Mouse (Mus musculus) olfactory bulb, adult 2 months (tissue): Measurements from ENCODE around the gene Fam173a. TPM values are rescaled to one million over a fixed set of nuclear protein-coding genes. Genes with fewer than 3 reads are reported as not detected.
"Not testable (repeated sequence)": the region's sequence is repeated elsewhere in the genome, so short reads cannot be mapped to it uniquely, and the experiment has no call there.

ENCODE experiments used
- H3K27ac ChIP-seq: fragments of 200-500 bp; 2 replicates; pipeline ENCODE4 v1.5.1; 2012; ENCODE audit warnings: low read depth, low read length; ENCODE audit not compliant: insufficient read depth
- H3K4me1 ChIP-seq: fragments of 200-500 bp; 2 replicates; pipeline ENCODE4 v1.6.1; 2012; ENCODE audit warnings: low read length; ENCODE audit not compliant: control insufficient read depth, insufficient read depth
- H3K4me3 ChIP-seq: fragments of 200-500 bp; 2 replicates; pipeline ENCODE4 v1.5.1; 2012; ENCODE audit warnings: mild to moderate bottlenecking, low read depth, low read length, moderate library complexity; ENCODE audit not compliant: insufficient read depth
- CTCF ChIP-seq: fragments of 200-500 bp; IDR thresholded peaks from 2 replicates; pipeline ENCODE4 v1.5.1; 2012; ENCODE audit warnings: low read depth, mild to moderate bottlenecking, low read length, moderate library complexity; ENCODE audit not compliant: insufficient read depth
- POLR2A ChIP-seq: fragments of 200-500 bp; IDR thresholded peaks from 2 replicates; pipeline ENCODE4 v1.6.1; 2012; ENCODE audit warnings: mild to moderate bottlenecking, low read depth, low read length, moderate library complexity; ENCODE audit not compliant: insufficient read depth
- WGBS: fragments of 180-500 bp; shearing (Covaris S2); methylation state at CpG from one replicate; pipeline ENCODE4 v1.1.7; 2018; 5-methylcytosine and 5-hydroxymethylcytosine counted together
- polyA plus RNA-seq: library from polyadenylated mRNA; stranded (reverse); fragments of >200 nt; gene quantifications from 2 replicates; pipeline ENCODE4 v1.2.4, GENCODE M21; 2012; ENCODE audit warnings: low replicate concordance; ENCODE audit not compliant: missing spikeins, insufficient read depth, insufficient read length

Gene Fam173a
- polyA plus RNA-seq, 1 experiment, result not detected

DNA sequence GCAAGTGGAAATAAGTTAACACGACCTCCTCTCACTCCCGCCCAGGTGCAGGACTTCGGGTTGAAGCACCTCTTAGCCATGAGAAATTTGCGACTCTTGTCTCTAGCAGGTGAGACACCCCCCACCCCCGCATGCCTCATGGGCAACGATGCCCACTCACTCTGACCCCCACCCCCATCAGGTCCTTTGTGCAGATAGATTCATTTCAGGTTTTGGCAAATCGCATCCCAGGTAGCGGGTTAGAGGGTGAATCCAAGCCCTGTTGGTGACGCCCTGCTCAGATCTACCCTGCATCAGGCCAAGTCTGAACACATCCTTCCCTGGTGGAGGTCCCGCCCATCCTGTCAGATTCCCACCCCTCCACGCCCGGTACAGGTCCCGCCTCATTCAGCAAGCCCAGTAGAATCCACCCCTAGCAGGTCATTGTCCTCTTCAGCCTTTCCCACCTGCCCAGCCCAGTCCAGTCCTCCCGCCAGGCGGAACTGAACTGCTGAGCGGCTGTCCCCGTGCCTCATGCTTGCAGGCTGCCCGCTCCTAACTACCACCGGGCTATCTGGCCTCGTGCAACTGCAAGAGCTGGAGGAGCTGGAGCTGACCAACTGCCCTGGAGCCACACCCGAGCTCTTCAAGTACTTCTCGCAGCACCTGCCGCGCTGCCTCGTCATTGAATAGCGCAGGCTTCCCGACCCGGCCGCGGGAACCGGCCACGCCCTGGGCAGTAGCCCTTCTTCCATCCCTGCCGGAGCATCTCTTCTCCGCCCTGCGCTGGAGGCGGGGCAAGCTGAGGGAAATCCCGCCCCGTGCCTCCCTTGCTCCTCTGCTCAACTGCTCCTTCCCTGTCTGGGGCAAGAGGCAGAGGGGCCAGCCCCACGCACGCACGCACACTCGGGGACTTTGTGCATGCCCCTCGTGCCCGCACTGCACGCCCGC lies 26.4 kb upstream of the Fam173a start:
- TF ChIP-seq CTCF (no peak), POLR2A (no peak)
- 24% methylated on average over 46 of the region's 46 CpGs for WGBS
- Histone ChIP-seq H3K4me3 (no peak overlapping the region), H3K27ac (no peak overlapping the region), H3K4me1 (peaks cover 14% of the 10 kb centered on the region)

- Histone ChIP-seq H3K4me1 (peaks cover 17% of the 10 kb centered on the region), H3K4me3 (no peak overlapping the region), H3K27ac (no peak overlapping the region)
- no peak for TF ChIP-seq CTCF
- 86% methylated on average over 11 of the region's 11 CpGs for WGBS
Observed at GRCm38 (mm10) chr17:25817662-25818061, 25.0 kb upstream of the Fam173a start.

GRCm38 (mm10) chr17:25813471-25813870 lies 20.8 kb upstream of the Fam173a start:
- WGBS, result under 1% methylated on average over 20 of the region's 20 CpGs
- H3K4me3 ChIP-seq, result peak overlapping the region; percentile 44
- 0 out of 2 replicates have a peak, but pooled peaks have one; percentile 20 for TF ChIP-seq POLR2A
- peak; percentile 32; the same call in 1 of the 2 replicates for TF ChIP-seq CTCF
- H3K27ac ChIP-seq, result peak overlapping the region; percentile 66
- H3K4me1 ChIP-seq, result peaks cover 40% of the 10 kb centered on the region

- no peak for TF ChIP-seq CTCF
- no peak for TF ChIP-seq POLR2A
- Histone ChIP-seq H3K4me1 (peaks cover 42% of the 10 kb centered on the region), H3K27ac (no peak overlapping the region), H3K4me3 (peak overlapping the region; percentile 77; the same call in 1 of the 2 replicates)
- WGBS, result 58% methylated on average over 4 of the region's 4 CpGs
Observed at GRCm38 (mm10) chr17:25810890-25811289, 18.2 kb upstream of the Fam173a start.

DNA sequence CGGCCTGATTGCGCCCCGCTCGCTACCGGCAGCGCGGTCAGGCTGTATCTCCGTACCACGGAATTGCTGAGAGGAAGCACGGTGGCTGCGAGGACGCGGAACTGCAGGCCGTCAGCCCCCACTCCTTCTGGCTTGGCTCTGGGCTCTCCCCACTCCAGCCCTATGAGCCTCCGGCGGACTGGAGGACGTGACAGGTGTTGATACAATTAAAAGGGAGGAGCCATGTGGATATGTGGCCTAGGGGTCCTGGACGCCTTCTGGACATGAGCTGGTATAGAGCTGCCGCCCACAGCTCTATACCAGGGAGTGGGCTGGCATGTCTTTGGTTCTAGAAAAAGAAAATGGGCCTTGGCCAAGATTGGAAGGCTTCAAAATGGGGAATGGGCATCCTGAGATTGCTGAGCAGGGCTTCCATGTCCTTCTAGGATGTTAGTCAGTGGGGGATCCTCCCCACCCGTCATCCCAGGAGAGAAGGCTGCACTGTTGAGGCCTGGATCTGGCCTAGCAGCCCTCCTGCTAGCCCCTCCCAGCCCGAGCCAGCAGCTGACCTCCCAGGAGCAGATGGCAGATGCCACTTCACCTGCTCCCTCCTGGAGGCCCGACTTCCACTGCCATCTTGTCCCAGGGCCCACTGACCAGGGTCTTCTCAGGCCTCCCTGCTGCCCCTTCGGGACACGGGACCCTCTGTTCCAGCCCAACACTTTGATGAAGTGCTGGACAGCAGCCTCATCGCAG lies 17.1 kb upstream of the Fam173a start:
- peak overlapping the region; percentile 76 for H3K27ac ChIP-seq
- TF ChIP-seq CTCF, result no peak
- TF ChIP-seq POLR2A, result no peak
- H3K4me3 ChIP-seq, result peak overlapping the region; percentile 77
- 7% methylated on average over 25 of the region's 25 CpGs for WGBS
- H3K4me1 ChIP-seq, result peaks cover 38% of the 10 kb centered on the region

DNA sequence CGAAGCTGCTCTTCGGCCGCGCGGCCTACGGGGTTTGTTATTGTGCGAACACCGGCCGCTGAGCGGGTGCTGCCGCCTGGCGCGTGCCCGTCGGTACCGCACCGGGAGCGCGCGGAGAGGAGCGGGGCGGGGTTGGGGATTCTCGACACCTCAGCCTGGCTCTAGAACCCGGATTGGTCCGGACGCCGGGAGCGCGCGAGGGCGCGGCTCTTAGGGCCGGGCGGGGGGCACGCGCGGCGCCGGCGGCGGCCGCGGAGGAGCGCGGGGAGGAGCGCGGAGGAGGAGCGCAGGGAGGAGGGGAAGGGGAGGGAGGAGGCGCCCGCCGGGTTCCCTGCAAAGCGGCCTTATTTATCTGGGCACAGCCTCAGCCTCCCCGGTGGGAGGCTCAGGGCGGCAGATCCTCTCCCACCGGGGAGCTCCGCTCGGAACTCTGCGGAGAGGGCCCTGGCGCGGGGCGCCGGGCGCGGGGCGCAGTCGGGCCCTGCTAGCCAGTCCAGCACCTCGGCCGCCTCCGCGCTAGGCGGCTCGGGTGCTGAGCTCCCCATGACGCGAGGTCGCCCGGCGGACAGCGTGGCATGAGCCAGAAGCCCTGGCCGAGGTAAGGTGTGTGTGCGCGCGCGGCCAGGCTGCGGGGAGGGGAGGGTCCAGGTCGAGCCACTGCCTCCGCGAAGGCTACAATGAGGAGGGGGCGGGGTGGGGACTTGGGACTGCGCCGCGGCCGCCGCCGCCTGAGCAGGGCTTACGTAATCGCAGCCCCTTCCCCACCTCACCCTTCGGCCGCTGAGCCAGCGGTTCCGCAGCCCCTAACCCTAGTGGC lies 16.3 kb upstream of the Fam173a start, which contains the start of gene Fbxl16:
TSS of gene Fbxl16 (plus strand) at position 297 of the 817 bp plus-strand sequence.
- TF ChIP-seq CTCF (0 out of 2 replicates have a peak, but pooled peaks have one; percentile 14), POLR2A (peak; percentile 91)
- Histone ChIP-seq H3K4me3 (peak within 1 kb of the TSS; percentile 77), H3K4me1 (peaks cover 38% of the 10 kb centered on the region), H3K27ac (peak within 1 kb of the TSS; percentile 86)
- under 1% methylated on average over 98 of the region's 100 CpGs for WGBS

DNA sequence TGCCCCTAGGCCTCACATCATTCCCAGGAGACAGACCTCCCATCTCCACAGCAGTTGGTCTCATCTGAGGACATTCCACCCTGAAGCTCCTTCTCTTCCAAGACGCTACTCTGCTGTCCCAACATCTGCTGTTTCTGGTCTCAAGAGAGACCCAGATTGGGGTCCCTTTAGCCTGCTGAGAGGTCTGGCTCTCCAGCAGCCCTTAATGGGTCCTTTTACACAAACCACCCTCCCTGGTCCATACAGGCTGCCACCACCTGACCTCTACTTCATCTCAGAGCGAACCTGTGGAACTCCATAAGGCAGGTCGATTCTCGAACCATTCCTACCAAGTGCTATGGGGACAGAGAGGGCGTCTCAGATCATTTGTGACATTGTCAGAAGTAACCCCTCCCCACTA lies 15.3 kb upstream of the Fam173a start:
- TF ChIP-seq POLR2A (no peak), CTCF (no peak)
- Histone ChIP-seq H3K27ac (peak overlapping the region; percentile 86), H3K4me3 (no peak overlapping the region), H3K4me1 (peaks cover 37% of the 10 kb centered on the region)
- 37% methylated on average over 5 of the region's 5 CpGs for WGBS

DNA sequence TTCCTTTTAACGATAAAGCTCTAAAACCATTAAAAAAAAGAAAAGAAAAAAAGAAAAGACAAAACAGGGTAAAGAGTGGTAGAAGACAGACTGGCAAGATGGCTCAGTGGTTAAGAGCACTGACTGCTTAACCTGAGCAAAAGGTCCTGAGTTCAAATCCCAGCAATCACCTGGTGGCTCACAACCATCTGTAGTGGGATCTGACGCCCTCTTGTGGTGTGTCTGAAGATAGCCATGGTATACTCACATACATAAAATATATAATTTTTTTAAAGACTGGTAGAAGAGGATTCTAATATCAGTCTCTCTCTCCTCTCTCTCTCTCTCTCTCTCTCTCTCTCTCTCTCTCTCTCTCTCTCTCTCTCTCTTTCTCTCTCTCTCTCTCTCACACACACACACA lies 14.8 kb upstream of the Fam173a start:
- peaks cover 39% of the 10 kb centered on the region for H3K4me1 ChIP-seq
- H3K4me3 ChIP-seq, H3K27ac ChIP-seq: not testable (repeated sequence)
- WGBS, result 42% methylated on average over 2 of the region's 2 CpGs

- WGBS, result 90% methylated on average over 4 of the region's 4 CpGs
- peaks cover 34% of the 10 kb centered on the region for H3K4me1 ChIP-seq
- no peak overlapping the region for H3K27ac ChIP-seq
- no peak for TF ChIP-seq POLR2A
- no peak for TF ChIP-seq CTCF
- H3K4me3 ChIP-seq, result no peak overlapping the region
Observed at GRCm38 (mm10) chr17:25806507-25806906, 13.8 kb upstream of the Fam173a start.
